Comparison of ENCODE assay signal across 49 mouse cellular contexts in genomic region chr16:59404798-59405197, GRCm38 (mm10). TPM values are rescaled to one million over a fixed set of nuclear protein-coding genes. Genes with fewer than 3 reads are reported as not detected.
"Had no signal": no experiment of that assay in that cellular context is flagged by ENCODE, and none has a peak within 500 bp of the region (broad histone marks: within the 10 kb centered on the region; RNA-seq: fewer than 3 reads in every experiment).

No protein-coding gene starts in this region.

- H3K9ac ChIP-seq: heart, embryonic 13.5 days; heart, embryonic 15.5 days; hindbrain, embryonic 12.5 days; hindbrain, embryonic 13.5 days; hindbrain, embryonic 14.5 days; hindbrain, embryonic 15.5 days; intestine, embryonic 15.5 days; kidney, embryonic 15.5 days had no signal

- H3K27ac ChIP-seq: heart, embryonic 13.5 days; heart, embryonic 15.5 days; hindbrain, embryonic 10.5 days; hindbrain, embryonic 12.5 days; hindbrain, embryonic 13.5 days; hindbrain, embryonic 14.5 days; hindbrain, embryonic 15.5 days; hindbrain, postnatal 0 days; intestine, embryonic 15.5 days; kidney, embryonic 15.5 days; layer of hippocampus, adult 2 months; left cerebral cortex, adult 2 months had no signal

- H3K4me1 ChIP-seq: heart, embryonic 13.5 days; heart, embryonic 15.5 days; hindbrain, embryonic 12.5 days; hindbrain, embryonic 15.5 days; intestine, embryonic 15.5 days; kidney, embryonic 15.5 days had no signal

- DNase-seq: heart, postnatal 10 days; heart, postnatal 14 days; heart, postnatal 36 days; heart, postnatal 4 days; kidney, adult 11 months; kidney, adult 2 months; kidney, adult 8-10 months; kidney, adult 9 months; kidney, postnatal 10 days; kidney, postnatal 14 days; kidney, postnatal 25 days; kidney, postnatal 36 days; kidney, postnatal 4 days; layer of hippocampus, adult 9-11 months; layer of hippocampus, postnatal 36 days had no signal

- H3K36me3 ChIP-seq: heart, embryonic 13.5 days; heart, embryonic 15.5 days; hindbrain, embryonic 10.5 days; hindbrain, embryonic 12.5 days; hindbrain, embryonic 13.5 days; hindbrain, embryonic 15.5 days; intestine, embryonic 15.5 days; kidney, embryonic 15.5 days had no signal

- H3K9me3 ChIP-seq: heart, embryonic 13.5 days; heart, embryonic 15.5 days; hindbrain, embryonic 10.5 days; hindbrain, embryonic 12.5 days; hindbrain, embryonic 13.5 days; hindbrain, embryonic 15.5 days; intestine, embryonic 15.5 days; kidney, embryonic 15.5 days had no signal

- ATAC-seq: hindbrain, embryonic 16.5 days; inflammation-experienced regulatory T-cells, adult 6 months; intestine, embryonic 15.5 days; intestine, embryonic 16.5 days; intestine, postnatal 0 days had no signal

- H3K4me3 ChIP-seq: heart, embryonic 13.5 days; heart, embryonic 15.5 days; hindbrain, embryonic 10.5 days; hindbrain, embryonic 12.5 days; hindbrain, embryonic 13.5 days; hindbrain, embryonic 15.5 days; intestine, embryonic 15.5 days; kidney, embryonic 15.5 days; layer of hippocampus, adult 2 months; left cerebral cortex, adult 2 months had no signal

- H3K27me3 ChIP-seq: heart, embryonic 13.5 days; heart, embryonic 15.5 days; hindbrain, embryonic 12.5 days; hindbrain, embryonic 13.5 days; hindbrain, embryonic 15.5 days; intestine, embryonic 15.5 days; kidney, embryonic 15.5 days had no signal

- H3K4me2 ChIP-seq: heart, embryonic 11.5 days; heart, embryonic 13.5 days; heart, embryonic 15.5 days; hindbrain, embryonic 12.5 days; hindbrain, embryonic 13.5 days; hindbrain, embryonic 14.5 days; hindbrain, embryonic 15.5 days; intestine, embryonic 15.5 days; kidney, embryonic 15.5 days had no signal

RNA-seq across cellular contexts. Expression of gene Gabrr3, which starts 2.3 kb away (rescaled TPM):
- total RNA-seq: heart, postnatal 10 days; heart, postnatal 14 days; heart, postnatal 36 days; heart, postnatal 4 days; hematopoietic stem cell, adult 5-6 weeks; hindbrain, postnatal 0 days; layer of hippocampus, adult 2 months; layer of hippocampus, postnatal 14 days; layer of hippocampus, postnatal 36 days had no signal
- polyA plus RNA-seq: heart, embryonic 11.5 days; heart, embryonic 13.5 days; heart, embryonic 14.5 days; heart, embryonic 15.5 days; heart, embryonic 16.5 days; heart, postnatal 0 days; hindbrain, embryonic 13.5 days; hindbrain, embryonic 15.5 days; hindbrain, embryonic 16.5 days; inflammation-experienced regulatory T-cells, adult 6 months; intestine, embryonic 16.5 days; intestine, postnatal 0 days; kidney, adult 2 months; kidney, embryonic 14.5 days; kidney, embryonic 15.5 days; large intestine, adult 2 months had no signal

RNA-seq across cellular contexts. Expression of gene Olfr209, which starts 41.0 kb away (rescaled TPM):
- total RNA-seq: heart, postnatal 10 days; heart, postnatal 14 days; heart, postnatal 25 days; heart, postnatal 36 days; heart, postnatal 4 days; hematopoietic stem cell, adult 5-6 weeks; hindbrain, postnatal 0 days; layer of hippocampus, adult 18-20 months; layer of hippocampus, adult 2 months; layer of hippocampus, adult 8-10 months; layer of hippocampus, postnatal 10 days; layer of hippocampus, postnatal 14 days; layer of hippocampus, postnatal 25 days; layer of hippocampus, postnatal 36 days; left cerebral cortex, adult 18-20 months; left cerebral cortex, adult 2 months; left cerebral cortex, adult 8-10 months had no signal
- polyA plus RNA-seq: heart, embryonic 11.5 days; heart, embryonic 13.5 days; heart, embryonic 14.5 days; heart, embryonic 15.5 days; heart, embryonic 16.5 days; heart, postnatal 0 days; hindbrain, embryonic 10.5 days; hindbrain, embryonic 11.5 days; hindbrain, embryonic 12.5 days; hindbrain, embryonic 13.5 days; hindbrain, embryonic 14.5 days; hindbrain, embryonic 15.5 days; hindbrain, embryonic 16.5 days; hindbrain, postnatal 0 days; inflammation-experienced regulatory T-cells, adult 6 months; intestine, embryonic 14.5 days; intestine, embryonic 15.5 days; intestine, embryonic 16.5 days; intestine, postnatal 0 days; kidney, adult 2 months; kidney, embryonic 14.5 days; kidney, embryonic 15.5 days; kidney, embryonic 16.5 days; large intestine, adult 2 months had no signal

RNA-seq across cellular contexts. Expression of gene Olfr206, which starts 55.8 kb away (rescaled TPM):
- total RNA-seq: heart, postnatal 10 days; heart, postnatal 14 days; heart, postnatal 25 days; heart, postnatal 36 days; heart, postnatal 4 days; hematopoietic stem cell, adult 5-6 weeks; hindbrain, postnatal 0 days; layer of hippocampus, adult 18-20 months; layer of hippocampus, adult 2 months; layer of hippocampus, adult 8-10 months; layer of hippocampus, postnatal 10 days; layer of hippocampus, postnatal 14 days; layer of hippocampus, postnatal 25 days; layer of hippocampus, postnatal 36 days; left cerebral cortex, adult 18-20 months; left cerebral cortex, adult 2 months; left cerebral cortex, adult 8-10 months had no signal
- polyA plus RNA-seq: heart, embryonic 11.5 days; heart, embryonic 13.5 days; heart, embryonic 14.5 days; heart, embryonic 15.5 days; heart, embryonic 16.5 days; heart, postnatal 0 days; hindbrain, embryonic 10.5 days; hindbrain, embryonic 11.5 days; hindbrain, embryonic 12.5 days; hindbrain, embryonic 13.5 days; hindbrain, embryonic 14.5 days; hindbrain, embryonic 15.5 days; hindbrain, embryonic 16.5 days; hindbrain, postnatal 0 days; inflammation-experienced regulatory T-cells, adult 6 months; intestine, embryonic 14.5 days; intestine, embryonic 15.5 days; intestine, embryonic 16.5 days; intestine, postnatal 0 days; kidney, adult 2 months; kidney, embryonic 14.5 days; kidney, embryonic 15.5 days; kidney, embryonic 16.5 days; large intestine, adult 2 months had no signal
